Mouse (Mus musculus): ENCODE data around the gene Il24.

The Il24 gene

DNA sequence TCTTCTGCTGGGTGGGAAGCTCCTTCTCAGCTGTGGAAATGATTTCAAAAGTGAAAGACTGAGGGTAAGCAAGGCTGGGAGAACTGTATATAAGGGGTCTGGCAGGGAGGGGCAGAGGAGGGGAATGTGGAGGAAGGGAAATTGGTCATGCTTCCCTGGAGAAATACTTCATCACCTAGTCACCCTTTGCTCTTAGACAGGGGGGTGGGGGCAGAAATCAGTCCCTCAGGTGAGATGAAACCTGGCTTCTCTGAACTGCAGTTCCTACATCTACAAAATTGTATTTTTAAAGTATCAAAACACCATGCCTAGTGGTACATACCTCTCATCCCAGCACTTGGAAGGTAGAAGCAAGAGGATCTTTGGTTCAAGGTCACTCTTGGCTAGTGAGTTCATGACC is at the start of gene Il24:
Gene Il24, minus strand, starts transcription at position 101 of the 400 bp plus-strand sequence.
- no peak for DNase-seq (ENCODE audit: low spot score)

DNA sequence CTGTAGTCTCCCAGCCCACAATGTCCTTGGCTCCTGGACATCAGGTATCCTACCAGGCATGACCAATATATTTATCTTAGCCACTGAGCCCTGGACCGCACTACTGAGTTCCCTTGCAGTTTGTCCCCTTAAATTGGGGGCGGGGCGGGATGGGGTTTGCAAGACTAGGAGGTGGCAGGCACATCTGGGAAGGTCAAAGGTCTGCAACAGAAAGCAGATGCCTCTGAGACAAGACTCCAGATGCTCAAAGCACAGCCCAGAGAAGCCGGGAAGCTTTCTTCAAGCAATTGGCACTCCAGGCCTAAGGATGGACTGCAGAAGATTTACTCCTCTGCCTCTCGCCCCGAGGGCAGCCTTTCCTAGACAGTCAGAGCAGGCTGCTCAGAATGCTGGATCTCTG is 49.1 kb upstream of the Il24 start:
- DNase-seq (ENCODE audit: low spot score) = peak; percentile 73

- no peak for DNase-seq (ENCODE audit: low spot score)
Observed at GRCm38 (mm10) chr1:130926484-130926883, 39.2 kb upstream of the Il24 start.

GRCm38 (mm10) chr1:130918323-130918980 is 31.2 kb upstream of the Il24 start:
- no peak for DNase-seq (ENCODE audit: low spot score)

- no peak for DNase-seq (ENCODE audit: low spot score)
Observed at GRCm38 (mm10) chr1:130911401-130912010, 24.3 kb upstream of the Il24 start, which contains the start of gene Il20. Il20 (minus strand) TSS chr1:130911451.

GRCm38 (mm10) chr1:130902505-130902904 is 15.3 kb upstream of the Il24 start:
- no peak for DNase-seq (ENCODE audit: low spot score)

DNA sequence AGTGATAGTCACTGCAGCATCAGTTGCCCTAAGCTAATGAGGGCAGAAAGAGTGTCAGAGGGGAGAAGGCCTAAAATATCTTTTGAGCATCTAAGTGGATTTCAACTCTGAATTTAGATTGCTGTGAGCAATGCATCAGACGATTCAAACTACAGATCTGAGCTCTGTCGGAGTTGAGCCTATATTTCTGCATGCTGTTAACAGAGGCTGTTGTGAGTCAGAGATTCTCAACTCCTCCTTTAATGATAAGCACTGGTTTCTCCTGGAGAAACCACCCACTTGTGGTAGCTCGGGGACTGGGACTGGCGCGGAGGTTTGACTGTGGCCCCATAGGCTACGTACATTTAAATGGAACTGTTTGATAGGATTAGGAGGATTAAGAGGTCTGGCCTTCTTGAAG is 7.2 kb upstream of the Il24 start:
- no peak for DNase-seq (ENCODE audit: low spot score)

GRCm38 (mm10) chr1:130893329-130894040 is 6.2 kb upstream of the Il24 start:
- DNase-seq (ENCODE audit: low spot score) = no peak

DNA sequence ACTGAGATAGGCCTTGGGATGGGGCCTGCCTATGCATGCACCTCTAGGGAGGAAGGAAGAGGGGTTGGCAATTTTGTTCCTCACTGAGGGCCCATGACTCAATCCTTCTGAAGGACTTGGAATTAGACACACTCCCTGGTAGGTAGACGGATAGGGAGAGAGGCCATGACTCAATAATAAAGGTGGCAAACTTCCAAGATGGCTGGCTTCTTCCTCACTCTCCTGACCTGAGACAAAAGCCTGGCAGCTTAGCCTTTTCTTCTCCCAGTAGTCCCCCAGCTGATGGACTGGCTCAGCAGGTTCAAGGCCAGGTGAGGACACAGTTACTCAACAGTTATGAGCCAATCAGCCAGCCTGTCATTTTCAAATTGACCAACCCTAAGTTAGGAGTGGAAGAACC is 5.2 kb upstream of the Il24 start:
- DNase-seq (ENCODE audit: low spot score) = no peak

DNA sequence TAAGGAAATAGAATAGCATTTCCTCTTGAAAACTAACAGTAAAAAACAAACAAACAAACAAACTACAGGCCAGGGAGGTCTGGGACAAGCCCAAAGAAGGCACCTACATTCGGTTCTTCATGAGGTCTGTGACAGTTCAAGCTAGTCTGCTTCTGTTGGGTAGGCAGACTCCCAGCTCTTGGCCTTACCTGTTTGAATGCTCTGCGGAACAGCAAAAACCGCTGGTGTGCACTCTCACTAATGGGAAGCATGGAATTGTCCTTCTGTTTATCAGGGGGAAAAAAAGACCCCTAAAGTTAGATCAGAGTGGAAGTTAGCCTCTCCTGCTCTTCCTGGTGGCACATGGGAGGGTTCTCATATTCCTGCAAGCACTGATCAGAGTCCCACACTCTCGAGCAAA is 4.1 kb downstream of the Il24 start:
- no peak for DNase-seq (ENCODE audit: low spot score)

GRCm38 (mm10) chr1:130879927-130880326 is 7.3 kb downstream of the Il24 start:
- DNase-seq (ENCODE audit: low spot score) = no peak

DNA sequence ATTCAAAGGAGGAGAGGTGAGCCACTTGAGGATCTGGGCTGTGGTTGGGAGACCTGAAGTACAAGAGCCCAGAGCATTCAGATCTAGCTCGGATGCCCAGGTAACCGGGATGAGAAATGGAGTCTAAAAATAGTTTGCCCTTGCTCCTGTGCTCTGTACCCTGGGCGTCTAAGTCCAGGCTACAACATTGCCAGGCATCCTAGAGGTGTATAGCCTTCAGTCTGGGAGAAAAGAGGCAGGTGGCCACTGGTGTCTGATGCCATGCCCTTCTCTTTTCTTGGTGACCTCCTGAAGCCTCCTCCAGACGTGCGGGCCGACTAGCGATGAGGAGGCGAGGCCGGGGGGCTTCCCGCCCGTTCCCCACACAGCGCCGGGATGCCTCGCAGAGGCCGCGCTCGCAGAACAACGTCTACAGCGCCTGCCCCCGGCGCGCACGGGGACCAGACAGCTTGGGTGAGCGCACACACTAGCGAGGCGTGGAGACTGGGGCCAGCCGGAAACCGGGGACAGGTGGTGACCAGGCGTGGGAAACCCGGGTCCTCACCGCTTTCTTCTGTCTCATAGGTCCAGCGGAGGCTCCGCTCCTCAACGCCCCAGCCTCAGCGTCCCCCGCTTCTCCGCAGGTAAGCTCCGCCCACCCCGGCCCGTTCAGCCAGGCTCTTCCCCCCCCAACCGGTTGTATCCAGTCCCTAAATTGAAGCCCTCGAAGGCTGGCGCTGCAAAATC is 9.2 kb downstream of the Il24 start:
- peak; percentile 54 for DNase-seq (ENCODE audit: low spot score)

GRCm38 (mm10) chr1:130876931-130877509 is 10.2 kb downstream of the Il24 start:
- peak; percentile 87 for DNase-seq (ENCODE audit: low spot score)

DNA sequence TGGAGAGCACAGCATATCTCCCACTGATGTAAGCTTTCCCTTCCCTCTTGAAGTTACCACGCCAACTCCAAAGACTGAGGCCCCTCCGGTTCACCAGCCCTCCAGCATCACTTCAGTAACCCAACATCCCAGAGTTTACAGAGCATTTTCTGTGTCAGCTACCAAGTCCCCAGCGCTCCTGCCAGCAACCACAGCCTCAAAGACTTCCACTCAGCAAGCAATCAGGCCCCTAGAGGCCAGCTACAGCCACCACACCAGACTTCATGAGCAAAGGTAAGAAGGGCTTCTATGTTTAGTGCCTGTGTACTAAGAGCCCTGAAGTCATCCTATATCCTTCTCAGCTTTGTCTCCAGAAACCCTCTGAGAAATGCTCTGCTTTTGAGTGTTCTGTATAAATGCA is 11.3 kb downstream of the Il24 start:
- DNase-seq (ENCODE audit: low spot score) = no peak

- peak; percentile 77 for DNase-seq (ENCODE audit: low spot score)
Observed at GRCm38 (mm10) chr1:130875139-130875538, 12.1 kb downstream of the Il24 start.

- no peak for DNase-seq (ENCODE audit: low spot score)
Observed at GRCm38 (mm10) chr1:130872912-130873311, 14.3 kb downstream of the Il24 start.

DNA sequence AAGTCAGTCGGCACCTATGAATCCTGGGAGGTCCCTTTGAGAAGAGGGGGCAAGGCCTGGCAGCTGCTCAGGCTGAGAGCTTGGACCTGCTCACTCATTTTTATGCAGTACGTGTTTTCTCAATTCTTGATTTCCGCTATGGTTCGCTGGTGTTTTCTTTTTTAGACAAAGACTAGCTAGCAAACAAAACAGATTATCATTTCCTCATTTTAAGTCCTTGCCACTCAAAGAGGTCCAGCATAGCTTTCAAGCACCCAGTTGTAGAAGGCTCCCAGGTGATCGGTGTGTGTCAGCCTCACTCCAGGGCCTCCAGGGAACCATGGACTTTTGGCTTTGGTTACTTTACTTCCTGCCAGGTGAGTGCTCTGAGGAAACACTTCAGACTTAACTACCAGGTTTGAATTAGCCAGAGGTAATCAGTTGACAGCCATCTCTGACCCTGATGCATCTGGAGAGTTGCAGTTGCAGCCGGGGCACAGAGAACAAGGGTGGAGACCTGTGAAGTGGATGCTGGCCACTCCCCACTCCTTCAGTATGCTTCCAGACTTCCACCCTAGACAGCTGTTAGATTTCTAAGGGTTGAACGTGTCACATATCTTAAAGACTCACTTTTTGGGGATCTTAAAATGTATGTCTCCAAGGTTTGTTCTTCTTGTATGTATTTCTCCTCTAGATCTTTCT is 21.6 kb downstream of the Il24 start, which contains the start of gene Fcmr:
Gene Fcmr, plus strand, starts transcription at position 129 of the 681 bp plus-strand sequence.
- DNase-seq (ENCODE audit: low spot score) = no peak

GRCm38 (mm10) chr1:130864741-130865140 is 22.5 kb downstream of the Il24 start:
- DNase-seq (ENCODE audit: low spot score) = no peak

DNA sequence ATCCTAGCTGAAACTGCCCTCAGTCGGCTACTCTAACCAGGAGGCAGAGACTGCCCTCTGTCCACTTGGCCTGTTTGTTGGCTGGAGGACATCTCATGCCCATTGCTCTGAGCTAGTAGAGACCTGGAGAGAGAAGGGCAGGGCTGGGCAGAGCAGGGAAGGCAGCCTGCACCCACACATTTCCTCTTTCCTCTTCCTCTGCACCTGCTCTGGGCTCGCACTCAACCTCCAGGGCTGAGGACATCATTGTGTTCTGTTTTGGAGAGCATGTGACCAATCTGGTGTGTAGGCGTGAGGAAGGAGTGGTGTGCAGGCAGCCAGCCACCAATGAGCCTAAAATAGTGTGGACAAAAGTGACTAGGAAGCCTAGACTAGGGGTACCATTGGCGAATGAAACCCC is 23.0 kb downstream of the Il24 start:
- no peak for DNase-seq (ENCODE audit: low spot score)

GRCm38 (mm10) chr1:130857456-130857855 is 29.8 kb downstream of the Il24 start:
- DNase-seq (ENCODE audit: low spot score) = no peak

DNA sequence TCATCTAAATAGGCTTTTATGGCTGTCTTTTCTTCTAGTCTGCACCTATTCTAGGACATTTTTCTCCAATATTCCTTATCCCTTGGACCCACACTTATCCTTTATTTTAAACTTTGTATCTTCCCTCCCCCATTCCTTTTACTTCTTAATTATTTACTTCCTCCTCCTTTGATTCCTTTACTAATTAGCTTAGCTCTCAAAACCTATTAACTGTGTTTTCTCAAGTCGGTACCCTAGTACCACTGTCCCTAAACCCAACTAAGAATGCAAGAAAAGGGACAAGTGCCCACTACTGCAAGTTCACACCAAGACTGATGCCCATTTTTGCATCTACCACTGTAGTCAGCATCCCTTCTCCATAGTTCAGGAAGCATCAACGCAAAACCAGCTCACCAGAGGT is 31.5 kb downstream of the Il24 start:
- DNase-seq (ENCODE audit: low spot score) = no peak

- DNase-seq (ENCODE audit: low spot score) = no peak
Observed at GRCm38 (mm10) chr1:130854819-130855218, 32.4 kb downstream of the Il24 start.

All from embryo, embryonic 10 days (tissue).